Mouse (Mus musculus) brain, embryonic 14.5 days (tissue): ENCODE results near the gene Wwox.

Experiments
- CTCF ChIP-seq: fragments of 200-500 bp; IDR thresholded peaks from 2 replicates; pipeline ENCODE4 v1.5.1; 2012; ENCODE audit warnings: inconsistent platforms, mild to moderate bottlenecking, moderate library complexity, borderline replicate concordance; ENCODE audit not compliant: insufficient read depth, insufficient read length; ENCODE audit errors: extremely low read depth
- POLR2A ChIP-seq: fragments of 200-500 bp; IDR thresholded peaks from 2 replicates; pipeline ENCODE4 v1.6.1; 2012; ENCODE audit warnings: mild to moderate bottlenecking, inconsistent platforms, borderline replicate concordance; ENCODE audit not compliant: poor library complexity, insufficient read depth, insufficient read length, severe bottlenecking; ENCODE audit errors: extremely low read depth

DNA sequence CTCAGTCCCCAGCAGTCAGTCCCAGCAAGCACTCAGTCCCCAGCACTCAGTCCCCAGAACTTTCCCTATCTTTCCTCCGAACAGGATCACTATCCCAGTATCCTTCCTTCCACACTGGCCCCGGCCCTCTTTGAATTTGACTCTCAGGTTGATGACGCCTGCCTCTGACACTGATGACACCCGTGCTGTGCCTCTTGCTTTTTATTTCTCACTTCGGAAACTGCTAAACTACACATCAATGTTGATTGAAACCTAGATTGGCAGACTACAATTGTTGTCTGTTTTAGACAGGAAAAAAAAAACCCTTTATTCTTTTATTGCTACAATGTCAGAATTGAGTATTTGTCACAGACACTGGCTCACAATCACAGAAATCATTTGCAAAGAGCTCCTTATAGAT is 624.2 kb downstream of the Wwox start:
- no peak for TF ChIP-seq POLR2A
- TF ChIP-seq CTCF: no peak
